Mouse (Mus musculus): ENCODE results near the gene Zfp84.

- TF ChIP-seq POLR2A (IDR thresholded peaks at IDR 0.05; ENCODE audit: control insufficient read depth, extremely low read depth, insufficient read depth, low read length, poor library complexity) (no peak), CTCF (IDR thresholded peaks at IDR 0.05; ENCODE audit: borderline replicate concordance, control insufficient read depth, extremely low read depth, insufficient read depth, low read length, poor library complexity) (no peak)
Measured at GRCm38 (mm10) chr7:29760476-29760875, 7.9 kb upstream of the Zfp84 start.
